Mouse (Mus musculus) spleen, adult 2 months (tissue): ENCODE results near the gene Vmn1r210. TPM values are rescaled to one million over a fixed set of nuclear protein-coding genes. Genes with fewer than 3 reads are reported as not detected.
"Not testable (repeated sequence)": the region's sequence is repeated elsewhere in the genome, so short reads cannot be mapped to it uniquely, and the experiment has no call there.

ENCODE experiments used
- DNase-seq, 2 experiments: peaks; one replicate each; pipeline versions ENCODE4 v3.0.0 to v3.0.0-alpha.2; 2012 to 2021; ENCODE audit warnings: low spot score in 2 of 2, low read depth in 1 of 2
- H3K27ac ChIP-seq: fragments of 200-500 bp; 2 replicates; pipeline ENCODE4 v1.5.1; 2012; ENCODE audit warnings: low read length, inconsistent platforms; ENCODE audit not compliant: insufficient read depth
- H3K27me3 ChIP-seq: fragments of 200-500 bp; 2 replicates; pipeline ENCODE4 v1.6.1; 2012; ENCODE audit warnings: mild to moderate bottlenecking, moderate library complexity, low read length, inconsistent platforms; ENCODE audit not compliant: control insufficient read depth, insufficient read depth
- H3K36me3 ChIP-seq: fragments of 200-500 bp; 2 replicates; pipeline ENCODE4 v1.6.1; 2012; ENCODE audit warnings: mild to moderate bottlenecking, low read length, inconsistent platforms; ENCODE audit not compliant: control insufficient read depth, insufficient read depth
- H3K4me1 ChIP-seq: fragments of 200-500 bp; 2 replicates; pipeline ENCODE4 v1.6.1; 2011; ENCODE audit warnings: inconsistent platforms; ENCODE audit not compliant: control insufficient read depth, insufficient read depth, insufficient read length
- H3K4me3 ChIP-seq: fragments of 200-500 bp; 2 replicates; pipeline ENCODE4 v1.5.1; 2011; ENCODE audit warnings: mild to moderate bottlenecking, inconsistent platforms; ENCODE audit not compliant: insufficient read depth, insufficient read length; ENCODE audit errors: extremely low read depth
- WGBS: fragments of 180-500 bp; shearing (Covaris S2); methylation state at CpG from one replicate; pipeline ENCODE4 v1.1.7; 2018; 5-methylcytosine and 5-hydroxymethylcytosine counted together
- polyA plus RNA-seq: library from polyadenylated mRNA; depleted of rRNA; stranded (reverse); fragments of >200 nt; gene quantifications from 2 replicates; pipeline ENCODE4 v1.2.3, GENCODE M21; 2012; rRNA removed

Gene Vmn1r210
- polyA plus RNA-seq, 1 experiment: not detected

GRCm38 (mm10) chr13:22784159-22784558 lies 47.0 kb downstream of the Vmn1r210 start:
- not testable (repeated sequence) for H3K27me3 ChIP-seq, DNase-seq, H3K4me1 ChIP-seq, H3K27ac ChIP-seq, H3K4me3 ChIP-seq, H3K36me3 ChIP-seq

GRCm38 (mm10) chr13:22777300-22777699 lies 53.8 kb downstream of the Vmn1r210 start, which contains the start of gene Vmn1r208:
Vmn1r208 (minus strand) TSS chr13:22777400.
- WGBS: no CpG with 5 or more reads among the region's 7 CpGs
- H3K4me3 ChIP-seq, H3K36me3 ChIP-seq, H3K27me3 ChIP-seq, H3K27ac ChIP-seq, H3K4me1 ChIP-seq, DNase-seq: not testable (repeated sequence)

Other genes starting within 250 kb of the Vmn1r210 start
- not detected in 2 replicates for gene Vmn1r205, start 238.3 kb downstream of the Vmn1r210 start, polyA plus RNA-seq
- not detected in 2 replicates for gene Vmn1r206, start 207.1 kb downstream of the Vmn1r210 start, polyA plus RNA-seq
- gene Vmn1r207-ps, start 101.7 kb downstream of the Vmn1r210 start, polyA plus RNA-seq: not detected in 2 replicates
- gene Vmn1r208, start 53.9 kb downstream of the Vmn1r210 start, polyA plus RNA-seq: not detected in 2 replicates
- gene Vmn1r209, start 21.7 kb downstream of the Vmn1r210 start, polyA plus RNA-seq: not detected in 2 replicates
- not detected in 2 replicates for gene Vmn1r211, start 26.2 kb upstream of the Vmn1r210 start, polyA plus RNA-seq
- not detected in 2 replicates for gene Vmn1r212, start 52.9 kb upstream of the Vmn1r210 start, polyA plus RNA-seq
- not detected in 2 replicates for gene Vmn1r213, start 176.3 kb upstream of the Vmn1r210 start, polyA plus RNA-seq
- not detected in 2 replicates for gene Vmn1r214, start 199.1 kb upstream of the Vmn1r210 start, polyA plus RNA-seq
- not detected in 2 replicates for gene Vmn1r215, start 236.7 kb upstream of the Vmn1r210 start, polyA plus RNA-seq